Comparison of ENCODE assay signal across 24 mouse cellular contexts in genomic region chr5:110723543-110723942, GRCm38 (mm10). TPM values are rescaled to one million over a fixed set of nuclear protein-coding genes. Genes with fewer than 3 reads are reported as not detected.
A peak's percentile ranks its signal among the peaks of the same experiment; 100 is the strongest.
DNase-seq lines count a peak whose midpoint lies in the region; ATAC-seq and TF ChIP-seq lines count a peak whose summit lies in the region.
"Had no signal": no experiment of that assay in that cellular context is flagged by ENCODE, and none has a peak within 500 bp of the region (broad histone marks: within the 10 kb centered on the region; RNA-seq: fewer than 3 reads in every experiment).

No protein-coding gene starts in this region.

- DNase-seq in heart, adult 11 months: peak; percentile 36
- no peak for DNase-seq in lung, postnatal 25 days (ENCODE audit: low spot score)
- peak; percentile 14 for DNase-seq in lung, postnatal 10 days
- no peak for DNase-seq in lung, adult 2 months
- DNase-seq: adrenal gland, adult 8-10 months; adrenal gland, postnatal 14 days; adrenal gland, postnatal 36 days; B cell, adult 2 months; cerebellum, adult 11-12 months; cerebellum, adult 2 months; cerebellum, adult 9-10 months; cerebellum, postnatal 10 days; cerebellum, postnatal 25 days had no signal

- H3K4me2 ChIP-seq in heart, embryonic 11.5 days: no peak overlapping the region
- no peak overlapping the region for H3K4me2 ChIP-seq in lung, embryonic 16.5 days (ENCODE audit: low read depth, low read length)
- H3K4me2 ChIP-seq: embryonic facial prominence, embryonic 12.5 days; forebrain, embryonic 13.5 days; forebrain, embryonic 15.5 days had no signal

- WGBS in heart, embryonic 11.5 days (ENCODE audit: insufficient replicate concordance): 89% methylated on average over 2 of the region's 2 CpGs
- 68% methylated on average over 2 of the region's 2 CpGs for WGBS in lung, embryonic 16.5 days
- WGBS in lung, adult 2 months: 73% methylated on average over 2 of the region's 2 CpGs

- H3K9ac ChIP-seq in heart, embryonic 11.5 days (ENCODE audit: low read depth, low read length): no peak overlapping the region
- H3K9ac ChIP-seq in lung, embryonic 16.5 days (ENCODE audit: low read length): no peak overlapping the region
- H3K9ac ChIP-seq: embryonic facial prominence, embryonic 12.5 days; forebrain, embryonic 13.5 days; forebrain, embryonic 15.5 days had no signal

- H3K4me1 ChIP-seq in heart, embryonic 11.5 days (ENCODE audit: control insufficient read depth, insufficient read depth, low read length): no peaks in the 10 kb centered on the region
- H3K4me1 ChIP-seq in lung, embryonic 16.5 days (replicated peaks; ENCODE audit: control insufficient read depth, insufficient read depth, low read length): no peaks in the 10 kb centered on the region
- peaks cover 3% of the 10 kb centered on the region; the same call in 1 of the 2 replicates for H3K4me1 ChIP-seq in lung, adult 2 months (ENCODE audit: control insufficient read depth, insufficient read depth, low read length)
- H3K4me1 ChIP-seq: embryonic facial prominence, embryonic 10.5 days; embryonic facial prominence, embryonic 12.5 days; forebrain, embryonic 13.5 days; forebrain, embryonic 15.5 days had no signal

- no peak overlapping the region for H3K4me3 ChIP-seq in heart, embryonic 11.5 days (ENCODE audit: low read depth, low read length)
- no peak overlapping the region for H3K4me3 ChIP-seq in lung, embryonic 16.5 days (ENCODE audit: low read length)
- H3K4me3 ChIP-seq in lung, adult 2 months (replicated peaks; ENCODE audit: extremely low read depth, low read depth, low read length): no peak overlapping the region
- H3K4me3 ChIP-seq: embryonic facial prominence, embryonic 10.5 days; embryonic facial prominence, embryonic 12.5 days; forebrain, embryonic 13.5 days; forebrain, embryonic 15.5 days had no signal

- no peaks in the 10 kb centered on the region for H3K27me3 ChIP-seq in heart, embryonic 11.5 days (ENCODE audit: control insufficient read depth, insufficient read depth, low read length)
- no peaks in the 10 kb centered on the region for H3K27me3 ChIP-seq in lung, embryonic 16.5 days (ENCODE audit: control insufficient read depth, insufficient read depth, low read depth, low read length)
- H3K27me3 ChIP-seq: CH12.LX; embryonic facial prominence, embryonic 12.5 days; forebrain, embryonic 13.5 days; forebrain, embryonic 15.5 days; Patski had no signal

- TF ChIP-seq CTCF in lung, adult 2 months (IDR thresholded peaks at IDR 0.05; ENCODE audit: insufficient read depth, low read length): no peak

- H3K27ac ChIP-seq in heart, embryonic 11.5 days (ENCODE audit: low read depth, low read length): no peak overlapping the region
- H3K27ac ChIP-seq in lung, embryonic 16.5 days (ENCODE audit: low read length): no peak overlapping the region
- H3K27ac ChIP-seq: embryonic facial prominence, embryonic 10.5 days; embryonic facial prominence, embryonic 12.5 days; forebrain, embryonic 13.5 days; forebrain, embryonic 15.5 days had no signal

- H3K36me3 ChIP-seq in heart, embryonic 11.5 days (ENCODE audit: control insufficient read depth, insufficient read depth, low read length): peaks cover 38% of the 10 kb centered on the region
- peaks cover 39% of the 10 kb centered on the region for H3K36me3 ChIP-seq in lung, embryonic 16.5 days (ENCODE audit: control insufficient read depth, insufficient read depth, low read length)

- no peak for ATAC-seq in heart, embryonic 11.5 days (replicated peaks; ENCODE audit: insufficient number of reproducible peaks, low FRiP score, low TSS enrichment)
- 0 out of 2 replicates have a peak, but pooled peaks have one; percentile 26 for ATAC-seq in lung, embryonic 16.5 days (ENCODE audit: low read depth)
- ATAC-seq: activated CD4-positive, CD25-positive, alpha-beta regulatory T cell, adult 4 months; CD4-positive, CD25-positive, alpha-beta regulatory T cell, adult 4 months; forebrain, embryonic 13.5 days; forebrain, embryonic 15.5 days; Patski had no signal

- no peaks in the 10 kb centered on the region for H3K9me3 ChIP-seq in heart, embryonic 11.5 days (replicated peaks; ENCODE audit: control insufficient read depth, low read length)
- no peaks in the 10 kb centered on the region for H3K9me3 ChIP-seq in lung, embryonic 16.5 days (ENCODE audit: control insufficient read depth, low read length)
- H3K9me3 ChIP-seq: embryonic facial prominence, embryonic 10.5 days; embryonic facial prominence, embryonic 12.5 days; forebrain, embryonic 13.5 days; forebrain, embryonic 15.5 days; G1E had no signal

- TF ChIP-seq POLR2A in lung, adult 2 months (IDR thresholded peaks at IDR 0.05; ENCODE audit: borderline replicate concordance, extremely low read depth, low read depth, low read length): no peak

RNA-seq across cellular contexts. Expression of gene Ep400, which starts 47.0 kb away (rescaled TPM):
- polyA plus RNA-seq in heart, embryonic 11.5 days (2014; fragmentation: Nextera tagmentation; extraction: Ambion mirVana): 29.2 and 30.4 TPM in 2 replicates
- polyA plus RNA-seq in lung, embryonic 16.5 days (2015; fragmentation: Nextera tagmentation; extraction: Ambion mirVana): 41.8 and 46.3 TPM in 2 replicates
- polyA plus RNA-seq in lung, adult 2 months (2012; rRNA removed): 64.0 and 73.7 TPM in 2 replicates

RNA-seq across cellular contexts. Expression of gene Pus1, which starts 56.9 kb away (rescaled TPM):
- polyA plus RNA-seq in heart, embryonic 11.5 days (2014; fragmentation: Nextera tagmentation; extraction: Ambion mirVana): 19.6 and 23.2 TPM in 2 replicates
- 25.2 and 27.8 TPM in 2 replicates for polyA plus RNA-seq in lung, embryonic 16.5 days (2015; fragmentation: Nextera tagmentation; extraction: Ambion mirVana)
- polyA plus RNA-seq in lung, adult 2 months (2012; rRNA removed): 11.6 and 15.9 TPM in 2 replicates

Comparison
In these comparisons a context has a peak if more than half of its experiments do, and no peak if none do; other contexts are left out.
1. DNase-seq: peak in heart, adult 11 months (single experiment) and lung, postnatal 10 days (single experiment); none in lung, postnatal 25 days (single experiment) and lung, adult 2 months (single experiment).